Mouse (Mus musculus) lung, adult 2 months (tissue): Measurements from ENCODE around the gene Fbxo7.

Experiments
- CTCF ChIP-seq: fragments of 200-500 bp; IDR thresholded peaks from 2 replicates; pipeline ENCODE4 v1.5.1; 2011; ENCODE audit warnings: mild to moderate bottlenecking, low read length, control low read depth; ENCODE audit not compliant: insufficient read depth
- POLR2A ChIP-seq: fragments of 200-500 bp; IDR thresholded peaks from 2 replicates; pipeline ENCODE4 v1.6.1; 2011; ENCODE audit warnings: low read depth, mild to moderate bottlenecking, control low read depth, low read length, borderline replicate concordance; ENCODE audit errors: extremely low read depth

GRCm38 (mm10) chr10:86021408-86021748 lies 394 bp upstream of the Fbxo7 start:
- TF ChIP-seq POLR2A (no peak), CTCF (no peak)
